ENCODE assay signal across 8 mouse cellular contexts in genomic region chr6:49039470-49040180, GRCm38 (mm10). TPM values are rescaled to one million over a fixed set of nuclear protein-coding genes. Genes with fewer than 3 reads are reported as not detected.
A peak's percentile ranks its signal among the peaks of the same experiment; 100 is the strongest.
DNase-seq lines count a peak whose midpoint lies in the region; ATAC-seq and TF ChIP-seq lines count a peak whose summit lies in the region.

No protein-coding gene starts in this region.

- WGBS in limb, embryonic 11.5 days = 14% methylated on average over 18 of the region's 18 CpGs
- 14% methylated on average over 18 of the region's 18 CpGs for WGBS in midbrain, embryonic 11.5 days

- peak; percentile 51 for ATAC-seq in inflammation-experienced regulatory T-cells, adult 6 months
- ATAC-seq in limb, embryonic 11.5 days (ENCODE audit: insufficient number of reproducible peaks, low FRiP score, low TSS enrichment, low read depth) = no peak
- ATAC-seq in midbrain, embryonic 11.5 days (ENCODE audit: low FRiP score) = 0 out of 2 replicates have a peak, but pooled peaks have one; percentile 46

- H3K36me3 ChIP-seq in limb, embryonic 11.5 days (ENCODE audit: control insufficient read depth, insufficient read depth, low read length) = no peaks in the 10 kb centered on the region
- H3K36me3 ChIP-seq in midbrain, embryonic 11.5 days (ENCODE audit: control insufficient read depth, insufficient read depth, low read length) = no peaks in the 10 kb centered on the region

- no peak overlapping the region for H3K9ac ChIP-seq in limb, embryonic 11.5 days (ENCODE audit: low read length)
- H3K9ac ChIP-seq in midbrain, embryonic 11.5 days (ENCODE audit: low read length) = peak overlapping the region; percentile 57

- H3K27ac ChIP-seq in gastrocnemius, adult 2 months = no peak overlapping the region
- no peak overlapping the region for H3K27ac ChIP-seq in limb, embryonic 11.5 days (replicated peaks; ENCODE audit: low read depth, low read length)
- no peak overlapping the region for H3K27ac ChIP-seq in midbrain, embryonic 11.5 days (ENCODE audit: low read depth, low read length)

- H3K4me3 ChIP-seq in gastrocnemius, adult 2 months = peak overlapping the region; percentile 61
- peak overlapping the region; percentile 21 for H3K4me3 ChIP-seq in limb, embryonic 11.5 days (ENCODE audit: low read depth, low read length)
- H3K4me3 ChIP-seq in midbrain, embryonic 11.5 days (ENCODE audit: low read depth, low read length) = peak overlapping the region; percentile 22; the same call in 1 of the 2 replicates

- no peaks in the 10 kb centered on the region; the same call in 1 of the 2 replicates for H3K27me3 ChIP-seq in limb, embryonic 11.5 days (ENCODE audit: control insufficient read depth, insufficient read depth, low read length)
- H3K27me3 ChIP-seq in midbrain, embryonic 11.5 days (ENCODE audit: control insufficient read depth, insufficient read depth, low read length) = no peaks in the 10 kb centered on the region; the same call in 1 of the 2 replicates

- DNase-seq in left cerebral cortex, adult 18-20 months (ENCODE audit: low spot score in 2 of 2) = peak; percentile 51 to 69
- no peak for DNase-seq in left cerebral cortex, adult 11 months (ENCODE audit: low spot score)
- peak; percentile 38 to 68 for DNase-seq in cerebellum, postnatal 25 days
- DNase-seq in gastrocnemius, adult 2 months = peak; percentile 64
- peak; percentile 81 for DNase-seq in limb, embryonic 11.5 days (ENCODE audit: low spot score)
- peak; percentile 92 for DNase-seq in midbrain, embryonic 11.5 days (ENCODE audit: low spot score, missing footprints)
- DNase-seq in spleen, postnatal 10 days (ENCODE audit: low spot score in 2 of 2) = peak; percentile 25 to 81

- H3K4me2 ChIP-seq in limb, embryonic 11.5 days (ENCODE audit: low read depth, severe bottlenecking) = peak overlapping the region; percentile 21
- H3K4me2 ChIP-seq in midbrain, embryonic 11.5 days = peak overlapping the region; percentile 42

- TF ChIP-seq CTCF in gastrocnemius, adult 2 months (IDR thresholded peaks at IDR 0.05) = peak; percentile 85

- no peaks in the 10 kb centered on the region for H3K9me3 ChIP-seq in limb, embryonic 11.5 days (ENCODE audit: control insufficient read depth, low read length)
- no peaks in the 10 kb centered on the region for H3K9me3 ChIP-seq in midbrain, embryonic 11.5 days (ENCODE audit: control insufficient read depth, low read length)

- no peaks in the 10 kb centered on the region for H3K4me1 ChIP-seq in limb, embryonic 11.5 days (ENCODE audit: control insufficient read depth, insufficient read depth, low read length)
- H3K4me1 ChIP-seq in midbrain, embryonic 11.5 days (ENCODE audit: control insufficient read depth, insufficient read depth, low read length) = no peaks in the 10 kb centered on the region

- intact Hi-C loops in gastrocnemius, adult 2 months (cut with DNase I) = no loop called here

RNA-seq across cellular contexts. Expression of gene Gpnmb, which starts 3.3 kb away (rescaled TPM):
- total RNA-seq in left cerebral cortex, adult 18-20 months (2021) = 1 to 10 TPM; 1.9 to 2.8 TPM
- total RNA-seq in gastrocnemius, adult 2 months (2021) = 1 to 10 TPM in 1 of 2 experiments, under 1 TPM in 1; 0.71 to 4.0 TPM
- 1 to 10 TPM; 1.2 to 3.5 (median 2.0) TPM for polyA plus RNA-seq in inflammation-experienced regulatory T-cells, adult 6 months (2017; shearing (Covaris generic))
- polyA plus RNA-seq in limb, embryonic 11.5 days (2014; fragmentation: Nextera tagmentation; extraction: Ambion mirVana) = 0.17 TPM in 1 of 2 replicates, not detected in the other
- 0.74 and 0.94 TPM in 2 replicates for polyA plus RNA-seq in midbrain, embryonic 11.5 days (2014; fragmentation: Nextera tagmentation; extraction: Ambion mirVana)

RNA-seq across cellular contexts. Expression of gene Malsu1, which starts 34.0 kb away (rescaled TPM):
- 10 to 100 TPM; 23.8 to 34.4 TPM for total RNA-seq in left cerebral cortex, adult 18-20 months (2021)
- 10 to 100 TPM; 45.6 to 51.4 TPM for total RNA-seq in gastrocnemius, adult 2 months (2021)
- polyA plus RNA-seq in inflammation-experienced regulatory T-cells, adult 6 months (2017; shearing (Covaris generic)) = 10 to 100 TPM; 30.8 to 48.9 (median 42.6) TPM
- polyA plus RNA-seq in limb, embryonic 11.5 days (2014; fragmentation: Nextera tagmentation; extraction: Ambion mirVana) = 59.7 and 70.2 TPM in 2 replicates
- polyA plus RNA-seq in midbrain, embryonic 11.5 days (2014; fragmentation: Nextera tagmentation; extraction: Ambion mirVana) = 59.3 and 63.0 TPM in 2 replicates

RNA-seq across cellular contexts. Expression of gene Svs1, which starts 53.0 kb away (rescaled TPM):
- not detected for total RNA-seq in left cerebral cortex, adult 18-20 months (2021)
- not detected for total RNA-seq in gastrocnemius, adult 2 months (2021)
- polyA plus RNA-seq in inflammation-experienced regulatory T-cells, adult 6 months (2017; shearing (Covaris generic)) = not detected
- polyA plus RNA-seq in limb, embryonic 11.5 days (2014; fragmentation: Nextera tagmentation; extraction: Ambion mirVana) = not detected in 2 replicates
- not detected in 2 replicates for polyA plus RNA-seq in midbrain, embryonic 11.5 days (2014; fragmentation: Nextera tagmentation; extraction: Ambion mirVana)
